Mouse (Mus musculus) ES-E14 (cell line): ENCODE data around the gene Grip1.

Source experiments
- CHD2 ChIP-seq: IDR thresholded peaks from 2 replicates; pipeline ENCODE4 v1.6.1; 2014; ENCODE audit warnings: mild to moderate bottlenecking, low read depth, low read length, inconsistent platforms
- MAFK ChIP-seq: IDR thresholded peaks from 2 replicates; pipeline ENCODE4 v1.6.1; 2014; ENCODE audit warnings: mild to moderate bottlenecking, low read depth, low read length, inconsistent platforms; ENCODE audit not compliant: insufficient read depth
- ZC3H11A ChIP-seq: IDR thresholded peaks from 2 replicates; pipeline ENCODE4 v1.6.1; 2012; ENCODE audit warnings: low read depth, mild to moderate bottlenecking, inconsistent platforms, low read length, borderline replicate concordance

DNA sequence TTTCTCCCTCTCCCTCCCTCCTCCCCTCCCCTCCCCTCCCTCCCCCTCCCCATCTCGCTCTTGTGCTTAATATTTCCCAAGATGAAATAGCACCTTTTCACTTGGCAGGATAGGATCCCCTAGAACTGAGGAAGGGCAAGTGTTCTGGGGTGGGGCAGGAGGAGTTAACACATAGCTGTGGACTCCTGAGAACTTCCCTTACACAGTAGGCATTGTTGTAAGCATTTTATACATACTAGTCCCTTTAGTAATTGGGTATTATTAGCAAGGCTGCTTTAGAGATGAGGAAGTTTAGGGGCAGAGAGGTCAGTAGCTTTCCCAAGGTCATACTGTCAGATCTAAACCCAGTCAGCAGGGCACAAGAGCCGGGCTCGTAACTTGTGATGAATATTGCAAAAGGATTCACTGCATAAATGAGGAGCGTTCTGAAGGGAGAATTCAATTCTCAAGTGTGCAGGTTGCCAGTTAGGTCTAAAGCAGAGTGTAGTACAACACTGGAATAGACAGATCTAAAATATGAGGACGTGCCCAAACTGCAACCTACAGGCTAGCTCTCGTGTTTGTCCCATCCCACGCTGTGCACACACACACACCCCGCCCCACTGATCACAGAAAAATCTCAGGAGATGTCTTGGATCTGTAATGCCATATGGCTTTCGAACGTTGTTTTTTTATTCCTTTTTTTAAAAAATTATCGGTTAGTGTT, 392.2 kb downstream of the Grip1 start:
- TF ChIP-seq CHD2, result no peak
- no peak for TF ChIP-seq MAFK
- TF ChIP-seq ZC3H11A, result no peak
